Mouse (Mus musculus) erythroblast, embryonic 14.5 days (primary cell): ENCODE data around the gene Gm5244.

Experiments used
- GATA1 ChIP-seq: IDR thresholded peaks from 2 replicates; pipeline ENCODE4 v1.6.1; 2012; ENCODE audit warnings: low read length, inconsistent platforms, mixed read lengths
- TAL1 ChIP-seq: IDR thresholded peaks from 3 replicates; pipeline ENCODE4 v1.6.1; 2012; ENCODE audit warnings: low read length, inconsistent platforms, mixed read lengths

DNA sequence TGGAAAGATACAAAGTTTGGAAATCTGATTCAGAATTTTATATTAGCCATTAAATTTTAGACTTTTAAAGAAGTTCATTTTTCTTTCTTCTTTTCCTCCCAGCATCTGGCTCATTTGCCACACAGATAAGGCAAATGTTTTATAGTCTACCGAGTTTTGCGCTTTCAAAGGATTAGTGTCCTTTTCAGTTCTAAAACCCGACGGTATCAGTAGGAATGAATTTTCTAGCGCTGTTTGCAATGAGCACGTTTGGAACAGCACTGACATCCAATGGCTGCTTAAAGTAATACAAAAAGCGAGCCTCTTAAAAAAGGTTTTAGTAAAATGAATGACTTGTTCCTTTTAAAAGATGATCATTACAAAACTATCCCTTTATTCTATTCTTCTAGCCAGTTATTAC is 49.4 kb upstream of the Gm5244 start:
- TF ChIP-seq TAL1 (no peak), GATA1 (no peak)
